In the genomic region with DNA sequence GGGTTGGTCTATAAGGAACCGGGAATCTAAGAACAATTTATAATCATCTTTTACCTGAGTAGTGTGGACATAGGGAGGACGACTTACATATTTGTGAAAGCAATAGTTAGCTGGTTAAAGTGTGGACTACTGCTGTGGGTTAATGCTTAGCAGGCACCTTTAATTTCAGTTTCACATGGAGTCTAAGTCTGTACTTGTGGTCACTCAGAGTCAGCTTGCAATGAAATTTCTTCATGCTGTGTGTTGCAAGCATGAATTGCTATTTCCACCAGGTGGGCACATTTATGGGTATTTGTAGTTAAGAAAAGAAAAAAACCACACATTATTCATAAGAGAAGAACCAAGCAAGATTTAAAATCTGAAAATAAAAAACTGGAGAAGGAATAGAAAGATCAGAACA, we compare ENCODE assay signal across 16 mouse cellular contexts.
"Had no signal": no experiment of that assay in that cellular context is flagged by ENCODE, and none has a peak within 500 bp of the region (broad histone marks: within the 10 kb centered on the region; RNA-seq: fewer than 3 reads in every experiment).

No protein-coding gene starts in this region.

- ATAC-seq: hindbrain, postnatal 0 days; intestine, embryonic 16.5 days had no signal

- DNase-seq: gastrocnemius, adult 2 months; gastrocnemius, postnatal 10 days; gastrocnemius, postnatal 25 days; heart, adult 11 months; heart, adult 2 months; heart, postnatal 14 days; heart, postnatal 36 days; kidney, adult 11 months; kidney, adult 2 months; kidney, adult 9 months; kidney, postnatal 25 days; kidney, postnatal 4 days; liver; liver, embryonic 13.5 days had no signal
